Mouse (Mus musculus) CH12F3 (cell line): ENCODE measurements around the gene Gm13278.
"Not testable (repeated sequence)": the region's sequence is repeated elsewhere in the genome, so short reads cannot be mapped to it uniquely, and the experiment has no call there.

Experiments used
- in situ Hi-C: fragments of 300-500 bp; cut with MboI; formaldehyde crosslinking; loops from 2 replicates; pipeline ENCODE4 v1.14.3; 2020; ENCODE audit warnings: low sequenced_read_pairs

The Gm13278 gene

GRCm38 (mm10) chr4:88788402-88788801, 2.9 kb upstream of the Gm13278 start, which contains the start of gene Gm13277:
TSS of gene Gm13277 (plus strand) at chr4:88788632.
- in situ Hi-C loops, result not testable (repeated sequence)

- in situ Hi-C loops, result not testable (repeated sequence)
Measured at GRCm38 (mm10) chr4:88793936-88794675, 2.8 kb downstream of the Gm13278 start, which contains the start of gene Gm13275. TSS of gene Gm13275 (plus strand) at chr4:88794487.

GRCm38 (mm10) chr4:88797097-88797496, 5.7 kb downstream of the Gm13278 start, which contains the start of gene Gm13279:
TSS of gene Gm13279 (plus strand) at chr4:88797397.
- in situ Hi-C loops, result not testable (repeated sequence)

- in situ Hi-C loops, result not testable (repeated sequence)
Measured at GRCm38 (mm10) chr4:88799365-88799764, 8.0 kb downstream of the Gm13278 start, which contains the start of gene Gm13285. TSS of gene Gm13285 (plus strand) at chr4:88799665.

- in situ Hi-C loops, result not testable (repeated sequence)
Measured at GRCm38 (mm10) chr4:88802954-88803353, 11.6 kb downstream of the Gm13278 start, which contains the start of gene Gm13287. TSS of gene Gm13287 (plus strand) at chr4:88803254.

- in situ Hi-C loops, result not testable (repeated sequence)
Measured at GRCm38 (mm10) chr4:88805231-88805630, 13.9 kb downstream of the Gm13278 start, which contains the start of gene Gm13288. TSS of gene Gm13288 (plus strand) at chr4:88805531.

- in situ Hi-C loops, result not testable (repeated sequence)
Measured at GRCm38 (mm10) chr4:88805761-88806160, 14.4 kb downstream of the Gm13278 start.

- in situ Hi-C loops, result no loop called here
Measured at GRCm38 (mm10) chr4:88815928-88816327, 24.6 kb downstream of the Gm13278 start, which contains the start of gene Ifna7. TSS of gene Ifna7 (plus strand) at chr4:88816228.

- in situ Hi-C loops, result no loop called here
Measured at GRCm38 (mm10) chr4:88819659-88820058, 28.3 kb downstream of the Gm13278 start, which contains the start of gene Ifna11. TSS of gene Ifna11 (plus strand) at chr4:88819959.

- in situ Hi-C loops, result no loop called here
Measured at GRCm38 (mm10) chr4:88822995-88823394, 31.6 kb downstream of the Gm13278 start.

- in situ Hi-C loops, result not testable (repeated sequence)
Measured at GRCm38 (mm10) chr4:88827116-88827515, 35.8 kb downstream of the Gm13278 start, which contains the start of gene Ifna6. TSS of gene Ifna6 (plus strand) at chr4:88827416.

- in situ Hi-C loops, result no loop called here
Measured at GRCm38 (mm10) chr4:88830523-88830922, 39.2 kb downstream of the Gm13278 start.

- in situ Hi-C loops, result not testable (repeated sequence)
Measured at GRCm38 (mm10) chr4:88835225-88835624, 43.9 kb downstream of the Gm13278 start, which contains the start of gene Ifna5. TSS of gene Ifna5 (plus strand) at chr4:88835525.

- in situ Hi-C loops, result no loop called here
Measured at GRCm38 (mm10) chr4:88838828-88839227, 47.5 kb downstream of the Gm13278 start.

- in situ Hi-C loops, result no loop called here
Measured at GRCm38 (mm10) chr4:88840058-88840457, 48.7 kb downstream of the Gm13278 start.

- in situ Hi-C loops, result no loop called here
Measured at GRCm38 (mm10) chr4:88841438-88841911, 50.1 kb downstream of the Gm13278 start, which contains the start of gene Ifna4. TSS of gene Ifna4 (plus strand) at chr4:88841861.
